In the genomic region with DNA sequence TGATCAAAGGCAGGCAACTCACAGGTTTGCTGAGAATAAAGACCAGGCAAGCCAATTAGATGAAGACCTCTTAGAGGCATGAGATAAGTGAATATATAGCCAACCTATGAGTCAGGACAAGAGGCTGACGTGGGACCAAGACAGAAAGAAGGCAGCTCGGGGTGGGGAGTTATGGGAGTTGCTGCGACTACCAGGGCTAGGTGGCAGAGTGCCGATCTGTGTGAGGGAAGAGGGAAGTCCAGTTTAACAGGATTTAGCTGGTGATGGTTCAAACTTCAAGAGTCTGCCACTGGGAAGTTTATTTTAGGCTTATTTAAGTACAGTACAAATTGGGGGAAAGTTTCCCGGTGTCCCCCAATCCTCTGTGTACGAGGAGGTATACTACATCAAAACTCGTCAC, we compare ENCODE assay signal across 15 mouse cellular contexts.
DNase-seq lines count a peak whose midpoint lies in the region.
"Had no signal": no experiment of that assay in that cellular context is flagged by ENCODE, and none has a peak within 500 bp of the region (broad histone marks: within the 10 kb centered on the region; RNA-seq: fewer than 3 reads in every experiment).

No protein-coding gene starts in this region.

- peak; percentile 16 to 23 for DNase-seq in urinary bladder, adult 18-20 months (ENCODE audit: low spot score in 2 of 2)
- no peak for DNase-seq in urinary bladder, adult 2 months (ENCODE audit: low spot score)
- peak; percentile 31 for DNase-seq in urinary bladder, postnatal 25 days (ENCODE audit: low spot score)
- DNase-seq in urinary bladder, postnatal 10 days (ENCODE audit: low spot score), result no peak
- DNase-seq in heart, postnatal 4 days, result no peak
- DNase-seq: adrenal gland, adult 2 months; adrenal gland, postnatal 10 days; adrenal gland, postnatal 25 days; cerebellum, adult 11 months; cerebellum, adult 18-20 months; cerebellum, adult 8-10 months; cerebellum, adult 9-11 months; cerebellum, postnatal 14 days; cerebellum, postnatal 36 days; embryo, embryonic 11 days had no signal

Comparison
In these comparisons a context has a peak if more than half of its experiments do, and no peak if none do; other contexts are left out.
1. DNase-seq: peak in urinary bladder, adult 18-20 months (2 of 2) and urinary bladder, postnatal 25 days (single experiment); none in urinary bladder, adult 2 months (single experiment), urinary bladder, postnatal 10 days (single experiment) and heart, postnatal 4 days (single experiment).